Mouse (Mus musculus) lung, postnatal 0 days (tissue): ENCODE measurements around the gene Ppm1j.
A peak's percentile ranks its signal among the peaks of the same experiment; 100 is the strongest.

Experiments
- CTCF ChIP-seq: IDR thresholded peaks from 2 replicates; pipeline ENCODE4 v1.5.1; 2016; ENCODE audit warnings: antibody characterized with exemption, mild to moderate bottlenecking
- EP300 ChIP-seq: IDR thresholded peaks from 2 replicates; pipeline ENCODE4 v1.6.1; 2016; ENCODE audit warnings: antibody characterized with exemption, mild to moderate bottlenecking, control low read depth

- TF ChIP-seq EP300: no peak
- peak; percentile 21; the same call in 1 of the 2 replicates for TF ChIP-seq CTCF
Observed at GRCm38 (mm10) chr3:104817481-104817990, 36.7 kb downstream of the Ppm1j start.
